Mouse (Mus musculus) E14TG2a.4 (cell line): ENCODE data around the gene Rasgef1b.

Source experiments
- CTCF ChIP-seq: conservative IDR thresholded peaks from 2 replicates; pipeline ENCODE4 v1.5.1; 2014; ENCODE audit warnings: low read length
- NANOG ChIP-seq: IDR thresholded peaks from 2 replicates; pipeline ENCODE4 v1.6.1; 2014; ENCODE audit warnings: borderline replicate concordance, low read length, mixed read lengths

DNA sequence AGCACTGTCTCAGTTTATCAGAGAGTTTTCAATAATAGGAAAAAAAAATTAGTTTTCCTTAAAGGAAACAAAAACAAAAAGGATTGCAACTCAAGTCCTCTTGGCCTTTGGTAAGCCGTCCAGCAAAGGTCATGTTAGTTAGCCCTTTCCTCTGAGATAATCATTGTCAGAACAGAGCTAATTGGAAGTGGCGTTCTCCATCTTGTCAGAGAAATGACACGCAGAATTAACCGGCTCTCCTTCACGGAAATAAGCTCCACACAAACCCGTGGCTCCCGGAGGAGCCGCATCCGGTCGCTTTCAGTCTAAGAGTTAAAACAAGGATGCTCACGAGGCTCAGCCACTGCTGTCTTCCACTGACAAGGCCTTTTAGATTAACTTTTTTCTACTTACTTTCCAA, 217.8 kb downstream of the Rasgef1b start:
- TF ChIP-seq CTCF (no peak), NANOG (no peak)
